ENCODE assay signal across 16 mouse cellular contexts in the genomic region with DNA sequence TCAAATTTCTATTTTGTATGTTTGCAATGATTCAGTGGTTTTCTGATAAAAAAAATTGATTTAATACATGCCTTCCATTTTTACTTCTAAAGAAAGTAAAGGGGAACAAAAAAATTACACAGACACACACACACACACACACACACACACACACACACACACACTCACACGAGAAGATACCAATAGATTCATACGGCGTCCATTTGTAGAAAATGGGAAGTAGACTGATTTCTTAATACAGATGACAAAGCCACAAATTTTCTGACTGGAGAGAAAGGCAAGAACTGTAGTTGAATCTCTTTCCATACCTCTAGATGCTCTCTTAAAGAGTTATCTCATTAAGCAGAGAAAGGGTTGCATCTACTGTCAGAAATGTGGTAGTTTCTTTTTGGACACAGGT.
"Had no signal": no experiment of that assay in that cellular context is flagged by ENCODE, and none has a peak within 500 bp of the region (broad histone marks: within the 10 kb centered on the region; RNA-seq: fewer than 3 reads in every experiment).

No protein-coding gene starts in this region.

- H3K36me3 ChIP-seq: midbrain, embryonic 13.5 days; midbrain, embryonic 15.5 days; neural tube, embryonic 12.5 days; stomach, embryonic 15.5 days had no signal

- H3K9ac ChIP-seq: lung, embryonic 14.5 days; midbrain, embryonic 13.5 days; midbrain, embryonic 15.5 days; neural tube, embryonic 12.5 days; stomach, embryonic 15.5 days had no signal

- DNase-seq: lung, adult 18-20 months; lung, embryonic 14.5 days; lung, postnatal 10 days; lung, postnatal 36 days; right cerebral cortex, postnatal 14 days; thymus, adult 2 months; thymus, postnatal 25 days; thymus, postnatal 4 days had no signal

- H3K4me2 ChIP-seq: lung, embryonic 14.5 days; midbrain, embryonic 11.5 days; midbrain, embryonic 13.5 days; midbrain, embryonic 15.5 days; neural tube, embryonic 12.5 days; stomach, embryonic 15.5 days had no signal

- H3K27ac ChIP-seq: macrophage; midbrain, embryonic 13.5 days; midbrain, embryonic 15.5 days; neural tube, embryonic 12.5 days; stomach, embryonic 15.5 days; stomach, postnatal 0 days had no signal

- H3K4me1 ChIP-seq: megakaryocyte, embryonic 14.5 days; midbrain, embryonic 13.5 days; midbrain, embryonic 15.5 days; neural tube, embryonic 12.5 days; stomach, embryonic 15.5 days had no signal

- H3K9me3 ChIP-seq: midbrain, embryonic 13.5 days; midbrain, embryonic 15.5 days; neural tube, embryonic 12.5 days; stomach, embryonic 15.5 days had no signal

- ATAC-seq: midbrain, embryonic 13.5 days; midbrain, embryonic 15.5 days had no signal

- H3K27me3 ChIP-seq: megakaryocyte, embryonic 14.5 days; midbrain, embryonic 13.5 days; midbrain, embryonic 15.5 days; neural tube, embryonic 12.5 days; stomach, embryonic 15.5 days had no signal

- H3K4me3 ChIP-seq: megakaryocyte, embryonic 14.5 days; midbrain, embryonic 13.5 days; midbrain, embryonic 15.5 days; neural tube, embryonic 12.5 days; stomach, embryonic 15.5 days had no signal
